Mouse (Mus musculus) kidney, adult 11 months (tissue): ENCODE measurements around the gene Cacna2d2.
"Not testable (repeated sequence)": the region's sequence is repeated elsewhere in the genome, so short reads cannot be mapped to it uniquely, and the experiment has no call there.

Experiments
- DNase-seq: peaks from one replicate; pipeline ENCODE4 v3.0.0; 2022

Cacna2d2 gene

GRCm38 (mm10) chr9:107566041-107566709 is 166.8 kb downstream of the Cacna2d2 start:
- DNase-seq, result peak; percentile 90

- DNase-seq, result peak; percentile 83
Measured at GRCm38 (mm10) chr9:107566855-107567254, 167.4 kb downstream of the Cacna2d2 start.

- DNase-seq, result peak; percentile 90
Measured at GRCm38 (mm10) chr9:107567702-107568319, 168.4 kb downstream of the Cacna2d2 start, which contains the start of gene Hyal2. Gene Hyal2 (plus strand): TSS chr9:107567945.

GRCm38 (mm10) chr9:107568331-107569261 is 169.2 kb downstream of the Cacna2d2 start:
- peak; percentile 90 for DNase-seq

GRCm38 (mm10) chr9:107569270-107569669 is 169.9 kb downstream of the Cacna2d2 start:
- no peak for DNase-seq

GRCm38 (mm10) chr9:107570016-107570415 is 170.6 kb downstream of the Cacna2d2 start:
- DNase-seq, result no peak

GRCm38 (mm10) chr9:107570845-107571244 is 171.4 kb downstream of the Cacna2d2 start:
- no peak for DNase-seq

- DNase-seq, result peak; percentile 60
Measured at GRCm38 (mm10) chr9:107571534-107572326, 172.3 kb downstream of the Cacna2d2 start.

- no peak for DNase-seq
Measured at GRCm38 (mm10) chr9:107572327-107572662, 172.9 kb downstream of the Cacna2d2 start.

- not testable (repeated sequence) for DNase-seq
Measured at GRCm38 (mm10) chr9:107573774-107574173, 174.4 kb downstream of the Cacna2d2 start.

GRCm38 (mm10) chr9:107575579-107576356 is 176.4 kb downstream of the Cacna2d2 start:
- peak; percentile 63 for DNase-seq

- peak; percentile 82 for DNase-seq
Measured at GRCm38 (mm10) chr9:107576357-107577107, 177.1 kb downstream of the Cacna2d2 start, which contains the start of gene Hyal1. Gene Hyal1 (plus strand): TSS chr9:107576927.

- DNase-seq, result no peak
Measured at GRCm38 (mm10) chr9:107577871-107578270, 178.5 kb downstream of the Cacna2d2 start.

- no peak for DNase-seq
Measured at GRCm38 (mm10) chr9:107578587-107578986, 179.2 kb downstream of the Cacna2d2 start, which contains the start of gene Naa80. Gene Naa80 (plus strand): TSS chr9:107578887.
